Mouse (Mus musculus) ES-E14 (cell line): Measurements from ENCODE around the gene 1700025G04Rik.

Experiments used
- CHD2 ChIP-seq: IDR thresholded peaks from 2 replicates; pipeline ENCODE4 v1.6.1; 2014; ENCODE audit warnings: mild to moderate bottlenecking, low read depth, low read length, inconsistent platforms
- MAFK ChIP-seq: IDR thresholded peaks from 2 replicates; pipeline ENCODE4 v1.6.1; 2014; ENCODE audit warnings: mild to moderate bottlenecking, low read depth, low read length, inconsistent platforms; ENCODE audit not compliant: insufficient read depth
- ZC3H11A ChIP-seq: IDR thresholded peaks from 2 replicates; pipeline ENCODE4 v1.6.1; 2012; ENCODE audit warnings: low read depth, mild to moderate bottlenecking, inconsistent platforms, low read length, borderline replicate concordance
- ZNF384 ChIP-seq: IDR thresholded peaks from 2 replicates; pipeline ENCODE4 v1.6.1; 2012; ENCODE audit warnings: low read depth, low read length, inconsistent platforms

GRCm38 (mm10) chr1:152000461-152000860 is 89.5 kb downstream of the 1700025G04Rik start:
- TF ChIP-seq ZNF384: no peak
- TF ChIP-seq ZC3H11A: no peak
- TF ChIP-seq MAFK: no peak
- no peak for TF ChIP-seq CHD2
